Mouse (Mus musculus): Measurements from ENCODE around the gene Smarcc2.

DNA sequence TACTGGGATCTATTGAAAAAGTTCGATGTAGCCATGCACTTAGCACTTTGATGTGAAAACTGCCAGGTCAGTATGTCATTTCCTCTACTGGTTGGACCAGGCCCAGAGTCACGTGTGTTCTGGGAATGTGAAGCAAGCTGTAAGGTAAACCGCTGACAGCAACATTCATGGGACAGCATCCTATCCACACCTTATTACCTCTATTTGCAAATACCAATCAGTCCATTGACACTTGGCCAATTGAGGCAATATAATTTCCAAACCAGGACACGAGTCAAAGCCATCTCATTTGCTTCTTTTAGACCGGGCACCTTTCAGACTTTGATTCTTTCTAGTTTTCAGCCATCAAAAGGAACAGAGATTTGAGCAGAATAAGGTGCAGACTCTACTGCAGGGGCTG lies 30.0 kb upstream of the Smarcc2 start:
- TF ChIP-seq CTCF (IDR thresholded peaks at IDR 0.05; ENCODE audit: low read depth, low read length) (no peak), GATA2 (IDR thresholded peaks at IDR 0.05; ENCODE audit: borderline replicate concordance, low read depth, low read length) (no peak), GATA1 (IDR thresholded peaks at IDR 0.05; ENCODE audit: borderline replicate concordance, low read length) (no peak)
